Mouse (Mus musculus) liver, adult 10 weeks (tissue): ENCODE data around the gene Caprin1. TPM values are rescaled to one million over a fixed set of nuclear protein-coding genes. Genes with fewer than 3 reads are reported as not detected.

Experiments
- polyA plus RNA-seq: library from polyadenylated mRNA; stranded (reverse); fragments of 350-450 nt; fragmentation: Illumina TruSeq; extraction: RNeasy Lipid Tissue Mini Kit (QIAGEN cat#74804); gene quantifications from one replicate; pipeline ENCODE4 v1.2.3, GENCODE M21; 2014; ENCODE audit warnings: low read depth, low replicate concordance

Caprin1 gene
- polyA plus RNA-seq, result 375 TPM

GRCm38 (mm10) chr2:103797491-103798009 lies at the start of gene Caprin1:
Caprin1 (minus strand) TSS chr2:103797649.

GRCm38 (mm10) chr2:103760906-103761716 lies 36.3 kb downstream of the Caprin1 start, which contains the start of gene Nat10:
Nat10 (minus strand) TSS chr2:103761270.

Other genes starting within 250 kb of the Caprin1 start
- gene Abtb2, start 231.3 kb downstream of the Caprin1 start, polyA plus RNA-seq, result 2.4 TPM
- 21.0 TPM for gene Nat10, start 36.4 kb downstream of the Caprin1 start, polyA plus RNA-seq
- gene Lmo2, start 160.3 kb upstream of the Caprin1 start, polyA plus RNA-seq, result 7.2 TPM
- gene Fbxo3, start 230.1 kb upstream of the Caprin1 start, polyA plus RNA-seq, result 138 TPM
- not detected for gene 4931422A03Rik, start 230.7 kb upstream of the Caprin1 start, polyA plus RNA-seq